Mouse (Mus musculus) olfactory bulb, adult 2 months (tissue): Measurements from ENCODE around the gene Kif1b. TPM values are rescaled to one million over a fixed set of nuclear protein-coding genes. Genes with fewer than 3 reads are reported as not detected.

ENCODE experiments used
- H3K27ac ChIP-seq: fragments of 200-500 bp; 2 replicates; pipeline ENCODE4 v1.5.1; 2012; ENCODE audit warnings: low read depth, low read length; ENCODE audit not compliant: insufficient read depth
- H3K4me1 ChIP-seq: fragments of 200-500 bp; 2 replicates; pipeline ENCODE4 v1.6.1; 2012; ENCODE audit warnings: low read length; ENCODE audit not compliant: control insufficient read depth, insufficient read depth
- H3K4me3 ChIP-seq: fragments of 200-500 bp; 2 replicates; pipeline ENCODE4 v1.5.1; 2012; ENCODE audit warnings: mild to moderate bottlenecking, low read depth, low read length, moderate library complexity; ENCODE audit not compliant: insufficient read depth
- CTCF ChIP-seq: fragments of 200-500 bp; IDR thresholded peaks from 2 replicates; pipeline ENCODE4 v1.5.1; 2012; ENCODE audit warnings: low read depth, mild to moderate bottlenecking, low read length, moderate library complexity; ENCODE audit not compliant: insufficient read depth
- POLR2A ChIP-seq: fragments of 200-500 bp; IDR thresholded peaks from 2 replicates; pipeline ENCODE4 v1.6.1; 2012; ENCODE audit warnings: mild to moderate bottlenecking, low read depth, low read length, moderate library complexity; ENCODE audit not compliant: insufficient read depth
- WGBS: fragments of 180-500 bp; shearing (Covaris S2); methylation state at CpG from one replicate; pipeline ENCODE4 v1.1.7; 2018; 5-methylcytosine and 5-hydroxymethylcytosine counted together
- polyA plus RNA-seq: library from polyadenylated mRNA; stranded (reverse); fragments of >200 nt; gene quantifications from 2 replicates; pipeline ENCODE4 v1.2.4, GENCODE M21; 2012; ENCODE audit warnings: low replicate concordance; ENCODE audit not compliant: missing spikeins, insufficient read depth, insufficient read length

Gene Kif1b
- polyA plus RNA-seq, 1 experiment: 79.8 TPM

GRCm38 (mm10) chr4:149305761-149306711 lies 1.5 kb downstream of the Kif1b start:
- Histone ChIP-seq H3K4me1 (peaks cover 11% of the 10 kb centered on the region), H3K27ac (peak overlapping the region; percentile 84), H3K4me3 (peak overlapping the region; percentile 83)
- no peak for TF ChIP-seq CTCF
- TF ChIP-seq POLR2A: no peak
- WGBS: 46% methylated on average over 14 of the region's 14 CpGs

- H3K4me1 ChIP-seq: peaks cover 11% of the 10 kb centered on the region
- WGBS: 59% methylated on average over 1 of the region's 1 CpGs
- H3K4me3 ChIP-seq: no peak overlapping the region
- TF ChIP-seq POLR2A: no peak
- TF ChIP-seq CTCF: no peak
- H3K27ac ChIP-seq: no peak overlapping the region
Observed at GRCm38 (mm10) chr4:149304466-149304865, 3.0 kb downstream of the Kif1b start.

- 71% methylated on average over 5 of the region's 5 CpGs for WGBS
- no peak overlapping the region for H3K27ac ChIP-seq
Observed at GRCm38 (mm10) chr4:149303502-149303901, 4.0 kb downstream of the Kif1b start.

GRCm38 (mm10) chr4:149302751-149303150 lies 4.7 kb downstream of the Kif1b start:
- no peak overlapping the region for H3K4me3 ChIP-seq
- WGBS: 71% methylated on average over 5 of the region's 5 CpGs
- no peak overlapping the region for H3K27ac ChIP-seq
- peaks cover 14% of the 10 kb centered on the region for H3K4me1 ChIP-seq
- no peak for TF ChIP-seq CTCF
- TF ChIP-seq POLR2A: no peak

More at GRCm38 (mm10) chr4:149303502-149303901, 4.0 kb downstream of the Kif1b start:
- TF ChIP-seq CTCF (no peak), POLR2A (no peak)
- no peak overlapping the region for H3K4me3 ChIP-seq
- peaks cover 11% of the 10 kb centered on the region for H3K4me1 ChIP-seq

- TF ChIP-seq CTCF: no peak
- no peak for TF ChIP-seq POLR2A
- WGBS: 74% methylated on average over 3 of the region's 3 CpGs
- no peak overlapping the region for H3K27ac ChIP-seq
- no peak overlapping the region for H3K4me3 ChIP-seq
- peaks cover 14% of the 10 kb centered on the region for H3K4me1 ChIP-seq
Observed at GRCm38 (mm10) chr4:149302136-149302535, 5.4 kb downstream of the Kif1b start.

GRCm38 (mm10) chr4:149296501-149296900 lies 11.0 kb downstream of the Kif1b start:
- no peak overlapping the region for H3K4me3 ChIP-seq
- TF ChIP-seq POLR2A (no peak), CTCF (no peak)
- peaks cover 7% of the 10 kb centered on the region for H3K4me1 ChIP-seq
- H3K27ac ChIP-seq: no peak overlapping the region
- 84% methylated on average over 2 of the region's 2 CpGs for WGBS

- Histone ChIP-seq H3K27ac (no peak overlapping the region), H3K4me1 (peaks cover 2% of the 10 kb centered on the region; the same call in 1 of the 2 replicates), H3K4me3 (no peak overlapping the region)
- 76% methylated on average over 5 of the region's 5 CpGs for WGBS
- TF ChIP-seq POLR2A: no peak
Observed at GRCm38 (mm10) chr4:149292984-149293383, 14.5 kb downstream of the Kif1b start.

GRCm38 (mm10) chr4:149291061-149291460 lies 16.4 kb downstream of the Kif1b start:
- WGBS: 74% methylated on average over 9 of the region's 9 CpGs
- no peak overlapping the region for H3K27ac ChIP-seq

GRCm38 (mm10) chr4:149290157-149290750 lies 17.2 kb downstream of the Kif1b start:
- WGBS: 93% methylated on average over 7 of the region's 7 CpGs
- no peak overlapping the region for H3K4me3 ChIP-seq
- no peak overlapping the region for H3K27ac ChIP-seq
- TF ChIP-seq CTCF (no peak), POLR2A (no peak)
- H3K4me1 ChIP-seq: peaks cover 5% of the 10 kb centered on the region; the same call in 1 of the 2 replicates

More at GRCm38 (mm10) chr4:149291061-149291460, 16.4 kb downstream of the Kif1b start:
- H3K4me3 ChIP-seq: no peak overlapping the region
- no peak for TF ChIP-seq CTCF
- H3K4me1 ChIP-seq: peaks cover 5% of the 10 kb centered on the region; the same call in 1 of the 2 replicates
